12 mouse cellular contexts compared by ENCODE assay signal in the genomic region with DNA sequence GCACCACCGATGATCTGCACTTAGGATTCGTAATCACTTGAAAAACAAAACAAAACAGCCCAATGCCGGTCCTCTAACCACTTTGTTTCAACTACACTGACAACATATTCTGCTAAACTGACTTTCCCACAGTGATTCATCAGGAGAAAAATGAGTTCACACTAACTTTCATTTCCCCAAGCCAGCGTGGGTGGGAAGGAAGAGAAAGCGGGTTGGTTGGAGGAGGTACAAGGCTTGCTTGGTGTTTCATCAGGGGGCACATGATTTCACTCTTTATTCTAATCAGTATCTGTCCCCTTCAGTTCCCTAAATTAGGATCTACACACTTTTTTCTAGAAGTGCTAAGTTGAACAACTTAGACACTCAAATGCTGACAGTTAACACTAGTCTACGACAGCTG.
DNase-seq lines count a peak whose midpoint lies in the region; ATAC-seq and TF ChIP-seq lines count a peak whose summit lies in the region.
"Had no signal": no experiment of that assay in that cellular context is flagged by ENCODE, and none has a peak within 500 bp of the region (broad histone marks: within the 10 kb centered on the region; RNA-seq: fewer than 3 reads in every experiment).

No protein-coding gene starts in this region.

- peak; percentile 23 for DNase-seq in gastrocnemius, adult 18-20 months (ENCODE audit: low spot score)
- no peak for DNase-seq in gastrocnemius, postnatal 36 days
- peak in 2 of 3 experiments; percentile 5 to 13 for DNase-seq in liver, embryonic 14.5 days (ENCODE audit: low read depth in 3 of 3, low spot score in 3 of 3)
- no peak for DNase-seq in liver
- DNase-seq in monocyte, adult 2 months (ENCODE audit: low read depth in 1 of 2, low spot score in 2 of 2) = peak; percentile 61 to 75
- no peak for DNase-seq in ovary, adult 18-20 months (ENCODE audit: low spot score)
- DNase-seq: kidney, adult 9 months had no signal

- 59% methylated on average over 6 of the region's 6 CpGs for WGBS in liver, embryonic 14.5 days (ENCODE audit: insufficient replicate concordance)
- WGBS in intestine, embryonic 16.5 days = 77% methylated on average over 6 of the region's 6 CpGs

- H3K27ac ChIP-seq in liver, embryonic 14.5 days = no peak overlapping the region
- peak overlapping the region; percentile 100 for H3K27ac ChIP-seq in embryonic fibroblast, embryonic 13.5 days (ENCODE audit: insufficient read depth, low read length)
- H3K27ac ChIP-seq in intestine, embryonic 16.5 days (ENCODE audit: low read length) = no peak overlapping the region
- H3K27ac ChIP-seq: forebrain, embryonic 13.5 days; limb, embryonic 13.5 days; midbrain, embryonic 12.5 days had no signal

- no peak overlapping the region for H3K9ac ChIP-seq in liver, embryonic 14.5 days (replicated peaks)
- H3K9ac ChIP-seq in intestine, embryonic 16.5 days (ENCODE audit: low read depth, low read length) = no peak overlapping the region
- H3K9ac ChIP-seq: forebrain, embryonic 13.5 days; limb, embryonic 13.5 days; midbrain, embryonic 12.5 days had no signal

- H3K4me1 ChIP-seq in liver, embryonic 14.5 days (replicated peaks; ENCODE audit: control insufficient read depth in 2 of 2, insufficient read depth in 2 of 2, low read length in 1 of 2) = no peaks in the 10 kb centered on the region
- H3K4me1 ChIP-seq in embryonic fibroblast, embryonic 13.5 days (ENCODE audit: control insufficient read depth, insufficient read depth, low read length) = peaks cover 2% of the 10 kb centered on the region; the same call in 1 of the 2 replicates
- H3K4me1 ChIP-seq in intestine, embryonic 16.5 days (ENCODE audit: control insufficient read depth, insufficient read depth, low read length) = no peaks in the 10 kb centered on the region
- H3K4me1 ChIP-seq: midbrain, embryonic 12.5 days had no signal

- intact Hi-C loops in gastrocnemius, postnatal 36 days (cut with DNase I) = no loop called here

- no peaks in the 10 kb centered on the region for H3K27me3 ChIP-seq in liver, embryonic 14.5 days (ENCODE audit: control insufficient read depth, insufficient read depth, low read length)
- H3K27me3 ChIP-seq in intestine, embryonic 16.5 days (replicated peaks; ENCODE audit: control insufficient read depth, insufficient read depth, low read length) = no peaks in the 10 kb centered on the region
- H3K27me3 ChIP-seq: forebrain, embryonic 13.5 days; limb, embryonic 13.5 days; midbrain, embryonic 12.5 days had no signal

- H3K36me3 ChIP-seq in liver, embryonic 14.5 days (replicated peaks; ENCODE audit: control insufficient read depth, insufficient read depth, low read depth) = no peaks in the 10 kb centered on the region
- peaks cover 5% of the 10 kb centered on the region; the same call in 1 of the 2 replicates for H3K36me3 ChIP-seq in intestine, embryonic 16.5 days (ENCODE audit: control insufficient read depth, insufficient read depth, low read length)

- TF ChIP-seq EP300 in liver, embryonic 14.5 days (IDR thresholded peaks at IDR 0.05; ENCODE audit: low read depth) = no peak

- no peak overlapping the region for H3K4me2 ChIP-seq in liver, embryonic 14.5 days (ENCODE audit: low read depth)
- H3K4me2 ChIP-seq in intestine, embryonic 16.5 days (ENCODE audit: low read depth, low read length) = no peak overlapping the region
- H3K4me2 ChIP-seq: forebrain, embryonic 13.5 days; limb, embryonic 13.5 days; midbrain, embryonic 12.5 days had no signal

- no peak overlapping the region for H3K4me3 ChIP-seq in liver, embryonic 14.5 days (ENCODE audit: insufficient read depth in 1 of 2, low read depth in 2 of 2, low read length in 2 of 2)
- H3K4me3 ChIP-seq in embryonic fibroblast, embryonic 13.5 days (ENCODE audit: insufficient read depth, low read length) = no peak overlapping the region
- no peak overlapping the region for H3K4me3 ChIP-seq in intestine, embryonic 16.5 days (ENCODE audit: low read length)
- H3K4me3 ChIP-seq: forebrain, embryonic 13.5 days; limb, embryonic 13.5 days; midbrain, embryonic 12.5 days had no signal

- no peak for TF ChIP-seq CTCF in liver, embryonic 14.5 days (IDR thresholded peaks at IDR 0.05; ENCODE audit: low read depth)
- TF ChIP-seq CTCF in embryonic fibroblast, embryonic 13.5 days (IDR thresholded peaks at IDR 0.05; ENCODE audit: borderline replicate concordance, insufficient read depth, low read length) = no peak

- H3K9me3 ChIP-seq in liver, embryonic 14.5 days (ENCODE audit: control insufficient read depth, low read length) = no peaks in the 10 kb centered on the region
- no peaks in the 10 kb centered on the region for H3K9me3 ChIP-seq in intestine, embryonic 16.5 days (ENCODE audit: control insufficient read depth, low read length)
- H3K9me3 ChIP-seq: forebrain, embryonic 13.5 days; midbrain, embryonic 12.5 days had no signal

- TF ChIP-seq POLR2A in embryonic fibroblast, embryonic 13.5 days (IDR thresholded peaks at IDR 0.05; ENCODE audit: low read depth, low read length) = no peak; the same call in 1 of the 2 replicates

- no peak for ATAC-seq in liver, embryonic 14.5 days (ENCODE audit: insufficient read depth)
- no peak for ATAC-seq in intestine, embryonic 16.5 days

Comparison
In these comparisons a context has a peak if more than half of its experiments do, and no peak if none do; other contexts are left out.
1. DNase-seq: peak in gastrocnemius, adult 18-20 months (single experiment), liver, embryonic 14.5 days (2 of 3) and monocyte, adult 2 months (2 of 2); none in gastrocnemius, postnatal 36 days (0 of 2), liver (single experiment) and ovary, adult 18-20 months (single experiment).